Mouse (Mus musculus): ENCODE results near the gene Appbp2. TPM values are rescaled to one million over a fixed set of nuclear protein-coding genes. Genes with fewer than 3 reads are reported as not detected.

Appbp2 gene
- 21.2 to 24.3 TPM (median 22.9 TPM) in 4 replicates for total RNA-seq (2023; ENCODE audit: inconsistent age)

GRCm38 (mm10) chr11:85234990-85235841 lies at the start of gene Appbp2:
Gene Appbp2 (minus strand): TSS chr11:85235130.

GRCm38 (mm10) chr11:85170058-85170740 lies 64.7 kb downstream of the Appbp2 start, which contains the start of gene 1700125H20Rik:
Gene 1700125H20Rik (plus strand): TSS chr11:85170404.

GRCm38 (mm10) chr11:85139581-85140540 lies 95.1 kb downstream of the Appbp2 start, which contains the start of gene Usp32:
Gene Usp32 (minus strand): TSS chr11:85140161.

Other genes starting within 250 kb of the Appbp2 start
- gene Usp32, start 95.0 kb downstream of the Appbp2 start, total RNA-seq (2023; ENCODE audit: inconsistent age), result 23.6 to 26.5 TPM (median 25.8 TPM) in 4 replicates
- gene 1700125H20Rik, start 64.7 kb downstream of the Appbp2 start, total RNA-seq (2023; ENCODE audit: inconsistent age), result not detected in 4 replicates
- 34.0 to 36.3 TPM (median 35.7 TPM) in 4 replicates for gene Ppm1d, start 76.1 kb upstream of the Appbp2 start, total RNA-seq (2023; ENCODE audit: inconsistent age)
- 40.4 to 54.4 TPM (median 45.7 TPM) in 4 replicates for gene Bcas3, start 118.0 kb upstream of the Appbp2 start, total RNA-seq (2023; ENCODE audit: inconsistent age)

Data from B cell, adult (primary cell).